Mouse (Mus musculus) stomach, embryonic 16.5 days (tissue): ENCODE measurements at regions not wholly inside any gene's neighbourhood (a gene's known extent, or its start where the extent isn't known, plus 50 kb on each side); places are given as distances from the start of the nearest gene placed in this dataset.
A peak's percentile ranks its signal among the peaks of the same experiment; 100 is the strongest.

ENCODE experiments used
- ATAC-seq: fragments of 200-750 bp; cut with Nextera tagmentation; 2 replicates; pipeline ENCODE4 v1.8.0; 2017; ENCODE audit warnings: moderate number of reproducible peaks, moderate TSS enrichment; ENCODE audit not compliant: insufficient read depth, low FRiP score
- H3K27ac ChIP-seq: fragments of 300-500 bp; sonication (generic); 2 replicates; pipeline ENCODE4 v1.5.1; 2014; ENCODE audit warnings: low read length
- H3K27me3 ChIP-seq: fragments of 300-500 bp; sonication (generic); 2 replicates; pipeline ENCODE4 v1.6.1; 2014; ENCODE audit warnings: low read length, control low read depth, mixed read lengths; ENCODE audit not compliant: control insufficient read depth, insufficient read depth
- H3K36me3 ChIP-seq: fragments of 300-500 bp; sonication (generic); 2 replicates; pipeline ENCODE4 v1.6.1; 2014; ENCODE audit warnings: low read length; ENCODE audit not compliant: control insufficient read depth, insufficient read depth
- H3K4me1 ChIP-seq: fragments of 300-500 bp; sonication (generic); 2 replicates; pipeline ENCODE4 v1.6.1; 2014; ENCODE audit warnings: low read length, control low read depth, mixed read lengths; ENCODE audit not compliant: control insufficient read depth, insufficient read depth
- H3K4me2 ChIP-seq: fragments of 300-500 bp; sonication (generic); 2 replicates; pipeline ENCODE4 v1.6.1; 2014; ENCODE audit warnings: low read depth, low read length, mixed read lengths
- H3K4me3 ChIP-seq: fragments of 300-500 bp; sonication (generic); replicated peaks from 2 replicates; pipeline ENCODE4 v1.5.1; 2014; ENCODE audit warnings: mild to moderate bottlenecking, low read length
- H3K9ac ChIP-seq: fragments of 300-500 bp; sonication (generic); 2 replicates; pipeline ENCODE4 v1.6.1; 2014; ENCODE audit warnings: low read length
- H3K9me3 ChIP-seq: fragments of 300-500 bp; sonication (generic); replicated peaks from 2 replicates; pipeline ENCODE4 v1.6.1; 2016; ENCODE audit warnings: low read length, control low read depth; ENCODE audit not compliant: control insufficient read depth
- WGBS: fragments of 180-500 bp; shearing (Covaris S2); extraction: QIAGEN DNeasy Blood & Tissue Kit; methylation state at CpG from one replicate; pipeline ENCODE4 v1.1.7; 2014; 5-methylcytosine and 5-hydroxymethylcytosine counted together

DNA sequence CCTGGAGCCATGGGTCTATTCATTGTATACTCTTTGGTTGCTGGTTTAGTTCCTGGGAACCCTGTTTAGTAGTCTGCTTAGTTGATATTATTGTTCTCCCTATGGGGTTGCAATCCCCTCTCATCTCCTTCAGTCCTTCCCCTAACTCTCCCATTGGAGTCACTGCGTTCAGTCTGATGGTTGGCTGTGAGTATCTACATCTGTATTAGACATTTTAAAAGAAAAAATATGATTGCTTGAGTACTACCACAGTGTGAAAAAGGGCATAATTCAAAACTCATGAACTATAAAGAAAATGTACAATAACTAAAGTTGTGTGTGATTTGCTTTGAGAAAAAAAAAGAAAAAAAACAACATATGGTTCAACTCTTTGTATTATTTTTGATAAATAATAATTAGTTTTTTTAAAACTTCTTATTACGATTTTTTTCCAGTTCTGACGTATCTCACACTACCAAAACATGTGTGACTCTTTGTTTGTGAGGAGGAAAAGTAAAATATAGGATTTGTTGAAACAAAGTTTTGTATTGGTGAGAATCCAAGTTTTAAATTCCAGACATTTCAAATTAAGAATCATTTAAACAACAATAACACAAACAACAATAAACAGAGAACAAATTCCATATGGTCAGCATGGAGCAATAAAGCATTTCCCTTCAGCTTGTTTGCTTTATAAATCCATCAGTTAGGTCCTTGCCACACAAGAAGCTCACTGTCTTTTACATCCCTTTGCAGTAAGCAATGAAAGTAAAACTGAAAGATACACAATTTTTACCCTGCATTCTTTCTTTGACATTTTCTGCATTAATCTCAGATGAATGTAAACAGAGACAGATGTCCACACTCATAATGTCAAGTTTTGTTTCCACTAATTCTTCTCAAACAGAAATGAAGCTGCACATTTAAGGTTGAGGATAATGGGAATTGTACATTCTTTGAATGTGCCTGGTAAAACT, 583.5 kb downstream of the Slitrk6 start:
- H3K36me3 ChIP-seq, result no peaks in the 10 kb centered on the region
- peak; percentile 78 for ATAC-seq
- H3K27ac ChIP-seq, result peak overlapping the region; percentile 77
- no peak overlapping the region for H3K4me3 ChIP-seq
- H3K9ac ChIP-seq, result no peak overlapping the region
- no peak overlapping the region for H3K4me2 ChIP-seq
- no peaks in the 10 kb centered on the region for H3K4me1 ChIP-seq
- no peaks in the 10 kb centered on the region for H3K27me3 ChIP-seq
- 37% methylated on average over 3 of the region's 3 CpGs for WGBS
- no peaks in the 10 kb centered on the region for H3K9me3 ChIP-seq

DNA sequence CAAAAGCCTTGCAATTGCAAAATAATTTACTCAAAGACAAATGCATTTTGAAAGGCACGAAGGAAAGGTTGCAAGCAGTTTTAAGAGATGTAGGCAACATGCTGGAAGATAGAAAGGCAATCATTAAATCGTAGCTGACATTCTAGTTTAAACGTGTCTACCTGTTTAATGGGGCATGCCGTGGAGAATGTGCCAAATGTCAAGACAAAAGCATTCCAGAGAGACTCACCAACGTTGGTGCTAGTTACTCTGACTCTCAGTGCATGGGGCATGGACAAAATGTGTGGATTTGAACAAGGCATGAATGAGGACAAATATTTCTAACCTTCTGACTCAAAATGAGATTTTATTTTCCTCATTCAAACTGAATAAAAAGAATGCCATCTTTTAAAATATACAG, 586.3 kb downstream of the Slitrk6 start:
- Histone ChIP-seq H3K36me3 (no peaks in the 10 kb centered on the region), H3K27ac (no peak overlapping the region), H3K4me2 (no peak overlapping the region), H3K4me3 (no peak overlapping the region), H3K9me3 (no peaks in the 10 kb centered on the region), H3K9ac (no peak overlapping the region), H3K27me3 (no peaks in the 10 kb centered on the region), H3K4me1 (no peaks in the 10 kb centered on the region)
- WGBS, result 32% methylated on average over 5 of the region's 5 CpGs
- no peak for ATAC-seq

DNA sequence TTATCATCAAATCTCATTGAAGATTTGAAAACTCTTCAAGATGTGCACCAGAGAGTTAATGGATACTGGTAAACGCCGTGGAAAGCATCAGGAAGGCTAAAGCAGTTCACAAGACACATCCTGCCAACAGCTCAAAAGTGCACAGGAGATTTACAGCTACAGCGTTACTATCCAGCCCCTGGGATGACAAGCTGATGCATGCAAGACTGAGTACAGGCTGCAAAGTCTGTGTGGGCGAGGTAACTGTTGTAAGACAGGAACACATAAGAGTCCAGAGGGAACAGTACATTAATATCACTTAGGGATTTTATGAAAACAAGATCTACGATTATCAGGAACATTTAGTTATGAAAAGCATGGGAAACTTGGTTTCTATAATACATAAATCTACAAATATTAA, 626.7 kb downstream of the Slitrk6 start:
- no peak for ATAC-seq
- Histone ChIP-seq H3K4me3 (no peak overlapping the region), H3K27me3 (no peaks in the 10 kb centered on the region), H3K9ac (no peak overlapping the region), H3K36me3 (no peaks in the 10 kb centered on the region), H3K4me2 (no peak overlapping the region), H3K9me3 (no peaks in the 10 kb centered on the region), H3K27ac (0 out of 2 replicates have a peak overlapping the region, but pooled peaks have one; percentile 17), H3K4me1 (no peaks in the 10 kb centered on the region)
- 38% methylated on average over 5 of the region's 5 CpGs for WGBS

DNA sequence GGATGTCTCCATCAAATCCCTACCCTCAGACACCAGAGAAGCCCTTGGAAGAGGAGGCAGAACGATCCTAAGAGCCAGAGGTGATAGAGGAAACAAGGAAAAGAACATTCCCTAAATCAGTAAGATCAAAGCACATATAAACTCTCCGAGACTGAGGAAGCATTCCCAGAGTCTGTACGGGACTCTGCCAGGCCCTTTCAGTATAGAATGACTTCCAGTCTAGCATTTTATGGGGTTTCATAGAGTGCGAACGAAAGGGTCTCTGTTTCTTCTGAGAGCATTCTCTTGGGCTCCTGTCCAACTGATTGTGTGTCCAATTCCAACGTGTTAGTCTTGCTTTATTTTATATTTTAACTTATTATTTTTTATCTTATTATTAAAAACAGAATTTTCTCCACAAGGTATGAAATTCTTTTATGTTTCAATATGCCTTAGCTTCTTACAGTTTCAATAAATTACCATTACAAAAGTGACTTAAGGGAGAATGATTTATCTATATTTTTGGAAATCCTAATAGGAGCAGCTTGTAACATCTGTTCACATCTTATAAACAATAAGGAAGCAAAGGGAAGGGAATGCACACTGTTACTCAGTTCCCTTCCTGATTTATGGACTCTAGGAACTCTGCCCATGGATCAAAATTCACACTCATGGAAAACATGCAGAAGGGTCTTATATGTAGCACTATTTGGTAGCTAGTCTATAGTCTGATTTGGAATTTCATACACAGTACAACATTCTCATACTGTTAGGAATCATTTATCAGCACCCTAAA, 628.8 kb downstream of the Slitrk6 start:
- peak; percentile 76; the same call in 1 of the 2 replicates for ATAC-seq
- Histone ChIP-seq H3K4me2 (peak overlapping the region; percentile 6), H3K9me3 (no peaks in the 10 kb centered on the region), H3K4me3 (no peak overlapping the region), H3K27me3 (no peaks in the 10 kb centered on the region), H3K4me1 (no peaks in the 10 kb centered on the region), H3K9ac (no peak overlapping the region), H3K36me3 (no peaks in the 10 kb centered on the region), H3K27ac (peak overlapping the region; percentile 62)
- WGBS, result 27% methylated on average over 6 of the region's 6 CpGs

DNA sequence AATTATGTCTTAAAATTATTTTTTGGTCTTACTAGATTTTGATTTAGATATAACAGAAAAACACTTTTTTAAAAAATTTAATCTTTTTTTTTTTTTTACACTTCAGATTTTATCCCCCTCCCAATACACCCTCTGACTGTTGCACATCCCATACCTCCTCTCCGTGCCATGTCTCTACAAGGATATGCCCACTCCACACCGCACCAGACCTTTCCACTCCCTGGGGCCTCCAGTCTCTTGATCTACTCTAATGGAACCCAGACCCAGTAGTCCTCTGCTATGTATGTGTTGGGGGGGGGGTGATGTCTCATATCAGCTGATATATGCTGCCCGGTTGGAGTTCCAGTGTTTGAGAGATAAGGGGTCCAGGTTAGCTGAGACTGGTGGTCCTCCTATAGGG, 632.2 kb downstream of the Slitrk6 start:
- Histone ChIP-seq H3K9ac (no peak overlapping the region), H3K27me3 (no peaks in the 10 kb centered on the region), H3K4me2 (no peak overlapping the region), H3K4me1 (no peaks in the 10 kb centered on the region), H3K4me3 (no peak overlapping the region), H3K27ac (no peak overlapping the region), H3K9me3 (no peaks in the 10 kb centered on the region), H3K36me3 (no peaks in the 10 kb centered on the region)
- WGBS, result 95% methylated on average over 3 of the region's 3 CpGs
- no peak for ATAC-seq

DNA sequence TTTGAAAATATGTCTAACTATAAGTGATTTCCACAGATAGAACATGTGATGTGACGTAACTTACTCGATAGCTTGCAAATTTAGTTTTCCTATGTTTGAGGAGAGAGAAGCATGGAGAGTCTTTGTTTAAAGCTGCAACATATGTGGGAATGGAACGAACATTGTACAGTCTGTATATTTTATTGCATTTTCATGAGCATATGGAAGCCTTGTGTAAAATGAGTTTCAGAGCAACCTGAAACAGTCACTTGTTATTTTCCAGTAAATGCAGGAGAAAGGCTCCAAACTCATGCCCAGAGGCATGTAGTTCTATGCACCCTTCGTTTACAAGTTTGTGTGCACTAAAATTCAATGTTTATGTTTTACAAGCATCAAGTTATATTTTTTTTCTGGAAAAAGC, 639.4 kb downstream of the Slitrk6 start:
- H3K4me1 ChIP-seq, result no peaks in the 10 kb centered on the region
- no peaks in the 10 kb centered on the region for H3K27me3 ChIP-seq
- ATAC-seq, result no peak
- no peak overlapping the region for H3K27ac ChIP-seq
- no peak overlapping the region for H3K4me3 ChIP-seq
- H3K36me3 ChIP-seq, result no peaks in the 10 kb centered on the region
- H3K9me3 ChIP-seq, result no peaks in the 10 kb centered on the region
- H3K9ac ChIP-seq, result no peak overlapping the region
- H3K4me2 ChIP-seq, result no peak overlapping the region
- 73% methylated on average over 4 of the region's 4 CpGs for WGBS

DNA sequence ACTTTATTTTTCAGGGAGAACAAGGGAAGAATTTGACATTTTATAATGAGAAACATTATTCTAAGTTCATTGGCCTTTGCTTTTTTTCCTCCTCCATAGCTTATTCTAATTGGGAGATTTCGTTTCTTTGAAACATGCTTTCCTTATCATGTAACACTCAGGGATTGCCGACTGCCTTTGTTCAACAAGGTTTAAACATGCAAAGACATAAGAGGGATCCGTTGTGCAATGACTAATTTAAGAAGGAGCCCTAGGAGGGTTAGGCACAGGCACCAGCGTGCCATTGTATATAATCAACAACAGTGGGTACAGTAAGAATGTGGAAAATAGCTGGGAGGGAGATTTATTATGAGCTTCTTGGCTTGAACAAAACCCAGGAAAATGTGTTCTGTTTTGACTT, 654.1 kb downstream of the Slitrk6 start:
- ATAC-seq, result no peak
- WGBS, result 73% methylated on average over 4 of the region's 4 CpGs
- no peaks in the 10 kb centered on the region for H3K9me3 ChIP-seq

DNA sequence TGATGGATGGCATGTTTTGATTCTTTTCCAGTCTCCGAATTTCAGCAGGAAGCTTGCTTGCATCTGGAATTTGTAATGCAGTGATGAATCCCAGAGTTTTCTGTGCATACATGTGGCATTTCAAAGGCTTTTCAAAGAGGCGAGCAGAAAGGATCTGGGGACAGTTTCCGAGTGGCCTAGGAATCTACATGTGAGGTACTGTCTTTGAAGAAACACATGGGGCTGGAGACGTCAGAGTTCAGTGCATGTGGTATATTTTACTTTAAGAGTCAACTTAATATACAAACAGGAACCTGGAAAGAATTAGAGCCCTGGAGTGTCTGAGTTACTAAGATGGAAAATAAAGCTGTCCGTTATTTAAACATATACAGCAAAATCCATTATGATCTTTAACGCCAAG, 676.6 kb downstream of the Slitrk6 start:
- Histone ChIP-seq H3K9ac (no peak overlapping the region), H3K4me3 (no peak overlapping the region), H3K9me3 (no peaks in the 10 kb centered on the region), H3K4me1 (no peaks in the 10 kb centered on the region), H3K27me3 (no peaks in the 10 kb centered on the region), H3K27ac (no peak overlapping the region), H3K36me3 (no peaks in the 10 kb centered on the region), H3K4me2 (no peak overlapping the region)
- ATAC-seq, result peak; percentile 84
- WGBS, result 39% methylated on average over 6 of the region's 6 CpGs

More for the DNA sequence above, 654.1 kb downstream of the Slitrk6 start:
- Histone ChIP-seq H3K27ac (no peak overlapping the region), H3K4me1 (no peaks in the 10 kb centered on the region), H3K36me3 (no peaks in the 10 kb centered on the region), H3K9ac (no peak overlapping the region), H3K27me3 (no peaks in the 10 kb centered on the region), H3K4me3 (no peak overlapping the region), H3K4me2 (no peak overlapping the region)

DNA sequence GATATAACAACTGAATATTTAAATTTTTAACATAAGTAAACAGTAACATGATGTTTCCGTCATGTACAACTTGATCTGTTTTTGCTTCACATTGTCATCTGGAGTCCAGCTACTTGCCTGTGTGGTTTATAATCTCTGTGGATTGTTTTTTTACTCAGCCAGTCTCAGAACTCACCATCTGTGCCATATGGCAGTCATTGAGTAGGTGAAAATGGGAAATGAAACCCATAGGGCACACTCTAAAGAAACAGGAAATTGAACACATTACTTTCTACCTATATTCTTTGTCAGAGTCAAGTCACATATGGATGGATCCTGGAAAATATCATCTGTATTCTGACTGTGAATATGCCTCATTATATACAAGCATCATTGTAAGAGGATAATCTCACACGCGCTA, 707.2 kb downstream of the Slitrk6 start:
- Histone ChIP-seq H3K36me3 (no peaks in the 10 kb centered on the region), H3K27me3 (no peaks in the 10 kb centered on the region), H3K9ac (no peak overlapping the region), H3K4me3 (no peak overlapping the region), H3K4me1 (no peaks in the 10 kb centered on the region), H3K27ac (no peak overlapping the region), H3K9me3 (no peaks in the 10 kb centered on the region), H3K4me2 (no peak overlapping the region)
- ATAC-seq, result no peak
- WGBS, result 94% methylated on average over 3 of the region's 3 CpGs
